Mouse (Mus musculus): ENCODE measurements around the gene Fgf15. TPM values are rescaled to one million over a fixed set of nuclear protein-coding genes. Genes with fewer than 3 reads are reported as not detected.

Gene Fgf15
- polyA plus RNA-seq, 1 experiment from 2014 or later, result 0.12 TPM

DNA sequence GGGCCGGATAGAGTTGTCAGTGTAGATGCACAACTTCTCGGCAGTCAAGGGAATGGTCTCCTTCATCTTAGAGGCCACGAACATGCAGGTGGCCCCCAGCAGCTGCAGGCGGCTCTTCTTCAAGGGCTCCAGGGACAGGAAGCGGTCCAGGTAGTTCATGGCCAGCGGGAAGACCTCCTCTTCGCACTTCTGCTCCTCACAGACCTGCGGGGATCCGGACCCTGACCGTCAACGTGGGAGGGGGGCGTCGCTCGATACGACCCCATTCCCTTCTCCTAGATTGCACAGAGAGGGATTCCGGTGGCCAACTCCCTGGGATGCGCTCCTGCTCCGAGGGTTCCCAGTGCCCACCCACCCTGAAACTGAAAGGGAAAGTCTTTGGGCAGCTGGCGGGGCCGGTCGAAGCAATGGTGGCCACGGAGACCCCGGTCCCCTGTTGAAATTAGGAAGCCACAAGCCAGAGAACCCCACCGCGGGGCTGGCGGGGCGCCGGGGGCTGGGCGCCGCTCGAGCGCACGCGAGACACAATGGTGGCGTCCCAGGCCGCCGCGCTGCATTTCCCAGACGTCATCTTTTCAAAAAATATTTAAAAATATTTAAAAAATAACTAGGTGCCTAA is 41.7 kb downstream of the Fgf15 start:
- under 1% methylated on average over 39 of the region's 39 CpGs for WGBS
- H3K9ac ChIP-seq (ENCODE audit: low read depth, low read length), result peak overlapping the region; percentile 56
- no peaks in the 10 kb centered on the region for H3K9me3 ChIP-seq (ENCODE audit: control insufficient read depth, low read length)
- no peak overlapping the region; the same call in 1 of the 2 replicates for H3K27ac ChIP-seq (ENCODE audit: low read depth, low read length)
- peaks cover 5% of the 10 kb centered on the region; the same call in 1 of the 2 replicates for H3K36me3 ChIP-seq (ENCODE audit: control insufficient read depth, insufficient read depth, low read length)
- DNase-seq (ENCODE audit: low spot score) (peak; percentile 51), ATAC-seq (replicated peaks; ENCODE audit: low FRiP score) (no peak; the same call in 1 of the 2 replicates)
- peak overlapping the region; percentile 60 for H3K4me3 ChIP-seq (ENCODE audit: low read depth, low read length)
- peak overlapping the region; percentile 76 for H3K4me2 ChIP-seq
- H3K4me1 ChIP-seq (replicated peaks; ENCODE audit: control insufficient read depth, insufficient read depth, low read length), result peaks cover 11% of the 10 kb centered on the region; the same call in 1 of the 2 replicates
- H3K27me3 ChIP-seq (replicated peaks; ENCODE audit: control insufficient read depth, insufficient read depth, low read length), result peaks cover 57% of the 10 kb centered on the region

DNA sequence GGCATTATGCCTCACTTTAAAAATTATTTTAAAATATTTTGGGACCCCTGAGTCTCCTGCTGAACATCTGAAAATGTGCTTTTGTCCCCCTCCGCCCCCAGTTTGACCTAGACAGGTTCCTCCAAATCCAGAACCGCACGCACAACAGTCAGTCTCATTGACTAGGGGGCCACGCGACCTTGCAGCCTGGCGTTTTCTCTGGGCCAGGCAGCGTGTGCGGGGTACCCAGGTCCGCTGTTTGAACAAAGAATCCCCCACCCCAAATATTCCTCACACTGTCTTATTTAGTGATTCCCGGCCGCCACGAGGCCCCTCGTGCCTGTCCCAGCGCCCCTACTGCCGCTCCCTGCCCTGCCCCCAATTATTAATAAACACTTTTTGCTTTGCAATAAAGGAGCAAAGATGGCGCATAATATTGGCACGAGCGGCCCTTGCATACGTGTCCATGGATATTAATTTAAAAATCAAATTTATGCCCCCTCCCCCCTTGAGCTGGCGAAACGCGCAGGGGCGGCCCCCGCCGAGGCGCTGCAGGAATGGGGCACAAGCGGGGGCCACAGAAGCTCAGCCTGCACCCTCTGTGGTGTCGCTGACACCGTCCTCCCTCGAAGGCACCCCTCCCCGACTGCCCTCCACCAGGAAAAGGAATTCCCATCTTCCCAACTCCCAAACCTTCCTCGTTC is 42.5 kb downstream of the Fgf15 start:
- DNase-seq (ENCODE audit: low spot score) (no peak), ATAC-seq (replicated peaks; ENCODE audit: low FRiP score) (no peak)
- H3K27ac ChIP-seq (ENCODE audit: low read depth, low read length), result peak overlapping the region; percentile 80
- 1% methylated on average over 32 of the region's 32 CpGs for WGBS
- peak overlapping the region; percentile 60 for H3K4me3 ChIP-seq (ENCODE audit: low read depth, low read length)
- peaks cover 5% of the 10 kb centered on the region; the same call in 1 of the 2 replicates for H3K36me3 ChIP-seq (ENCODE audit: control insufficient read depth, insufficient read depth, low read length)
- peak overlapping the region; percentile 76 for H3K4me2 ChIP-seq
- H3K27me3 ChIP-seq (replicated peaks; ENCODE audit: control insufficient read depth, insufficient read depth, low read length), result peaks cover 64% of the 10 kb centered on the region
- peak overlapping the region; percentile 56 for H3K9ac ChIP-seq (ENCODE audit: low read depth, low read length)
- H3K4me1 ChIP-seq (replicated peaks; ENCODE audit: control insufficient read depth, insufficient read depth, low read length), result peaks cover 12% of the 10 kb centered on the region; the same call in 1 of the 2 replicates
- no peaks in the 10 kb centered on the region for H3K9me3 ChIP-seq (ENCODE audit: control insufficient read depth, low read length)

DNA sequence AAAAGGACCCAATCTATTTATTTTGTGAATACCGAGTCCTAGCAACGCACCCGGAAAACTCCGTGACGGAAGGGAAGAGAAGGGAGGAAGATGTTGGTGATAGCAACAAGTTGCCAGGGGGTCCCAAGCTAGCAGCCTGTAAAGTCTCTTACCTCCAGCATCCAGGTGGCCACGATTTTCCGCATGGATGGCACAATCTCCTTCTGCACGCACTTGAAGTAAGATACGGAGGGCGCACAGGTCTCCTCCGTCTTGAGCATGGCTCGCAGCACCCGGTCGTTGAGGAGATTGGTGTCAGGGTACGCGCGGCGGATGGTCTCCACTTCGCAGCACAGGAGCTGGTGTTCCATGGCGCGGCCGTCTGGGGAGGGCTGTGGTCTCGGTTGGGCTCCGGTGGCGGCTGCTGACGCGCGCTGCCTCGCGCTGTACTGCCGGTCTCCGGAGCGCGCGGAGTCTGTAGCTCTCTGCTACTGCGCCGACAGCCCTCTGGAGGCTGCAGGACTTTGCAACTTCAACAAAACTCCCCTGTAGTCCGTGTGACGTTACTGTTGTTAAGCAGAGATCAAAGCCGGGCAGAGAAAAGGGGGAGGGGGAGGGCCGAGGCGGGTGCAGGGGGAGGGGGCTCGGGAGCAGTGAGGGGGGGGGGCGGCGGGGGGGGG is 43.1 kb downstream of the Fgf15 start, which contains the start of gene Ccnd1:
TSS of gene Ccnd1 (minus strand) at position 582 of the 659 bp plus-strand sequence.
- peaks cover 5% of the 10 kb centered on the region; the same call in 1 of the 2 replicates for H3K36me3 ChIP-seq (ENCODE audit: control insufficient read depth, insufficient read depth, low read length)
- peaks cover 12% of the 10 kb centered on the region; the same call in 1 of the 2 replicates for H3K4me1 ChIP-seq (replicated peaks; ENCODE audit: control insufficient read depth, insufficient read depth, low read length)
- peak within 1 kb of the TSS; percentile 80 for H3K27ac ChIP-seq (ENCODE audit: low read depth, low read length)
- peak within 1 kb of the TSS; percentile 60 for H3K4me3 ChIP-seq (ENCODE audit: low read depth, low read length)
- no peaks in the 10 kb centered on the region for H3K9me3 ChIP-seq (ENCODE audit: control insufficient read depth, low read length)
- 0% methylated on average over 40 of the region's 45 CpGs for WGBS
- peak within 1 kb of the TSS; percentile 76 for H3K4me2 ChIP-seq
- DNase-seq (ENCODE audit: low spot score) (no peak), ATAC-seq (replicated peaks; ENCODE audit: low FRiP score) (peak; percentile 48)
- H3K27me3 ChIP-seq (replicated peaks; ENCODE audit: control insufficient read depth, insufficient read depth, low read length), result peaks cover 64% of the 10 kb centered on the region
- H3K9ac ChIP-seq (ENCODE audit: low read depth, low read length), result peak within 1 kb of the TSS; percentile 56

DNA sequence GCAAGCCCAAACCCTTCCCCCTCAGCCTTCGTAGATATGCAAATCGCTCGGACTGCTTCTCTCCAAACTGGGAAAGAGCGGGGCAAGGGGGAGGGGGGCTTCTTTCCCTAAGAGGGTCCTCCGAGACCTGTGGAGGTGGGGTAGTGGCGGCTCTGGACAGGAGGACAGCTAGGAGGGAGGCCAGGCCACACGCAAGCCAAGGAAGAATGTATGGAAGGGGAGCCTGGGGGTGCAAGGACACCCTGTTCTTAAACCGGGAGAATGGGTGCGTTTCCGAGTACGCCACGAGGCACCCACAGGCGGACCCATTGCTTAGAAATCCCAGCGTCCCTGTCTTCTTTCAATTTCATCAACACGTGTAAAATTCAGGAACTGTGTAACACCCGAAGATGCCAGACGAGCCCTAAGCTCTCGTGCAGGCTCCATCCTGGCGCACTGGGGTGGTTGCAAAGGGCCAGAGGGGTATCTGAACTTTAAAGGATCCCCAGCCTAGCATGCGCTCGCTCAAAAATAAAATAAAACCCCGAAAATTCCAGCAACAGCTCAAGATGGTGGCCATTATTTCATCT is 43.8 kb downstream of the Fgf15 start:
- Histone ChIP-seq H3K27me3 (replicated peaks; ENCODE audit: control insufficient read depth, insufficient read depth, low read length) (peaks cover 64% of the 10 kb centered on the region), H3K36me3 (ENCODE audit: control insufficient read depth, insufficient read depth, low read length) (peaks cover 5% of the 10 kb centered on the region; the same call in 1 of the 2 replicates), H3K4me3 (ENCODE audit: low read depth, low read length) (peak overlapping the region; percentile 60), H3K9me3 (ENCODE audit: control insufficient read depth, low read length) (no peaks in the 10 kb centered on the region), H3K4me2 (peak overlapping the region; percentile 76), H3K4me1 (replicated peaks; ENCODE audit: control insufficient read depth, insufficient read depth, low read length) (peaks cover 12% of the 10 kb centered on the region; the same call in 1 of the 2 replicates), H3K9ac (ENCODE audit: low read depth, low read length) (peak overlapping the region; percentile 42), H3K27ac (ENCODE audit: low read depth, low read length) (peak overlapping the region; percentile 70)
- peak; percentile 69 for DNase-seq (ENCODE audit: low spot score)
- WGBS, result 1% methylated on average over 22 of the region's 22 CpGs
- ATAC-seq (replicated peaks; ENCODE audit: low FRiP score), result peak; percentile 5; the same call in 1 of the 2 replicates

DNA sequence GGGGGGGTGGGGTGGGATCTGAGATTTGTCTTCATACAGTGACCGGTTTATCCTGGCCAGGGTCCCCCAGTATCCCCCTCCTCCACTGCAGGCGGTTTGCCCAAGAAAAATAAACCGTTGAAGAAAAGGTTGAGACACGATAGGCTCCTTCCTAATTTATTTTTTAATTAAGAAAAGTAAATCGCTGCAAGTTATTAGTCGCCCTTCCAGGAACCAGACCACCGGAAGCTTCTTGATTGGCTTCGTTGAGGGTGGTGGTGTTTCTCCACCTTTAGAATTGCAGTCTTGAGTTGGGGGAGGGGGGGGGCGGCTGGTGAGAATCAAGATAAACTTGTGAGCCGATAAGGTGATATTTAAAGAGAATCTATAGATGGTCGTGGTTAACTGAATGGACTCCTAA is 44.3 kb downstream of the Fgf15 start:
- Histone ChIP-seq H3K27me3 (replicated peaks; ENCODE audit: control insufficient read depth, insufficient read depth, low read length) (peaks cover 64% of the 10 kb centered on the region), H3K9me3 (ENCODE audit: control insufficient read depth, low read length) (no peaks in the 10 kb centered on the region), H3K4me2 (peak overlapping the region; percentile 76), H3K4me3 (ENCODE audit: low read depth, low read length) (peak overlapping the region; percentile 60; the same call in 1 of the 2 replicates), H3K27ac (ENCODE audit: low read depth, low read length) (peak overlapping the region; percentile 70; the same call in 1 of the 2 replicates), H3K36me3 (ENCODE audit: control insufficient read depth, insufficient read depth, low read length) (peaks cover 3% of the 10 kb centered on the region; the same call in 1 of the 2 replicates), H3K4me1 (replicated peaks; ENCODE audit: control insufficient read depth, insufficient read depth, low read length) (peaks cover 12% of the 10 kb centered on the region; the same call in 1 of the 2 replicates), H3K9ac (ENCODE audit: low read depth, low read length) (no peak overlapping the region; the same call in 1 of the 2 replicates)
- DNase-seq (ENCODE audit: low spot score) (no peak), ATAC-seq (replicated peaks; ENCODE audit: low FRiP score) (no peak)
- under 1% methylated on average over 11 of the region's 11 CpGs for WGBS

GRCm38 (mm10) chr7:144941242-144941831 is 45.0 kb downstream of the Fgf15 start:
- peak overlapping the region; percentile 76 for H3K4me2 ChIP-seq
- under 1% methylated on average over 39 of the region's 39 CpGs for WGBS
- peaks cover 64% of the 10 kb centered on the region for H3K27me3 ChIP-seq (replicated peaks; ENCODE audit: control insufficient read depth, insufficient read depth, low read length)
- H3K9ac ChIP-seq (ENCODE audit: low read depth, low read length), result peak overlapping the region; percentile 49
- H3K9me3 ChIP-seq (ENCODE audit: control insufficient read depth, low read length), result no peaks in the 10 kb centered on the region
- peak; percentile 64 for ATAC-seq (replicated peaks; ENCODE audit: low FRiP score)
- peak; percentile 84 for DNase-seq (ENCODE audit: low spot score)
- peak overlapping the region; percentile 86 for H3K27ac ChIP-seq (ENCODE audit: low read depth, low read length)
- H3K4me3 ChIP-seq (ENCODE audit: low read depth, low read length), result peak overlapping the region; percentile 60
- H3K36me3 ChIP-seq (ENCODE audit: control insufficient read depth, insufficient read depth, low read length), result no peaks in the 10 kb centered on the region
- peaks cover 12% of the 10 kb centered on the region; the same call in 1 of the 2 replicates for H3K4me1 ChIP-seq (replicated peaks; ENCODE audit: control insufficient read depth, insufficient read depth, low read length)

DNA sequence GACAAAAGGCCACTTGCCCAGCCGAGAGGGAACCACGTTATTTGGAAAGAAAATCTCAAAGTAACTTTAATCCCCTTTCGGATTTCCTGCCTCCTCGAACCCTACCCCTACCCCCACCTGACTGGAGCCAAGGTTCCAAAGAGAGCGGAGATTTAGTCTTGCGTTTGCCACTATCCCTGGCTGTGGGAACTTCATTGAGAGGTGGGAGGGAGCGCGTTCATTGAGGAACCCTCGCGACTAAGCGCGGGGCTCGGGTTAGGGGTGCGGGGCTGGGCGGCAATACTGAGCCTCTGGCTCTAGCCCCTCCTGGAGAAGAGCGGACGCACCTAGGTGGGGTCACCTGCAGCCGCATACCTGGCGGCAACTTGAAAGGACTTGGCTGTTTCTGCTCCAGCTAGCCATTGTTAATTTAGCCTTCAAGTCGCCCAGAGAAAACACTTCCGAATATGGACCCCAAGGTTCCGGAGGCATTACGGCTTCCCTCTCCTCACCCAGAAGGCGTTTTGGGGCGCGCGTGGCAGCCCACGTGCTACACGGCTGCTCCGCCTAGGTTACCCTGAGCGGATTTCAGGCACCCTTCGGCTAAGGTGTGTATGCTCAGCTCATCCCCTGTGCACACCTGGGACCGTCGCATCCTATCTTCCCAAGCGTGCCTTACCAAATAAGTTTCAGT is 45.9 kb downstream of the Fgf15 start:
- peak overlapping the region; percentile 57 for H3K27ac ChIP-seq (ENCODE audit: low read depth, low read length)
- peaks cover 64% of the 10 kb centered on the region for H3K27me3 ChIP-seq (replicated peaks; ENCODE audit: control insufficient read depth, insufficient read depth, low read length)
- peak overlapping the region; percentile 38 for H3K4me3 ChIP-seq (ENCODE audit: low read depth, low read length)
- no peaks in the 10 kb centered on the region for H3K9me3 ChIP-seq (ENCODE audit: control insufficient read depth, low read length)
- peaks cover 12% of the 10 kb centered on the region; the same call in 1 of the 2 replicates for H3K4me1 ChIP-seq (replicated peaks; ENCODE audit: control insufficient read depth, insufficient read depth, low read length)
- ATAC-seq (replicated peaks; ENCODE audit: low FRiP score) (no peak; the same call in 1 of the 2 replicates), DNase-seq (ENCODE audit: low spot score) (peak; percentile 56)
- H3K4me2 ChIP-seq, result peak overlapping the region; percentile 76
- 2% methylated on average over 35 of the region's 35 CpGs for WGBS
- H3K9ac ChIP-seq (ENCODE audit: low read depth, low read length), result peak overlapping the region; percentile 23; the same call in 1 of the 2 replicates
- H3K36me3 ChIP-seq (ENCODE audit: control insufficient read depth, insufficient read depth, low read length), result no peaks in the 10 kb centered on the region

All from liver, embryonic 11.5 days (tissue).